Mouse (Mus musculus): ENCODE results near the gene Rrn3.

GRCm38 (mm10) chr16:13735977-13736376 is 44.5 kb upstream of the Rrn3 start:
- TF ChIP-seq MAFK (IDR thresholded peaks at IDR 0.05; ENCODE audit: insufficient read depth, low read depth, low read length) (no peak), ZNF384 (IDR thresholded peaks at IDR 0.05; ENCODE audit: low read depth, low read length) (no peak), CHD2 (IDR thresholded peaks at IDR 0.05; ENCODE audit: low read depth, low read length) (no peak)
